Mouse (Mus musculus): ENCODE measurements around the gene Cdkl2. TPM values are rescaled to one million over a fixed set of nuclear protein-coding genes. Genes with fewer than 3 reads are reported as not detected.

Cdkl2 gene
- total RNA-seq, 2 experiments from 2014 or later: 5.4 to 6.0 TPM

DNA sequence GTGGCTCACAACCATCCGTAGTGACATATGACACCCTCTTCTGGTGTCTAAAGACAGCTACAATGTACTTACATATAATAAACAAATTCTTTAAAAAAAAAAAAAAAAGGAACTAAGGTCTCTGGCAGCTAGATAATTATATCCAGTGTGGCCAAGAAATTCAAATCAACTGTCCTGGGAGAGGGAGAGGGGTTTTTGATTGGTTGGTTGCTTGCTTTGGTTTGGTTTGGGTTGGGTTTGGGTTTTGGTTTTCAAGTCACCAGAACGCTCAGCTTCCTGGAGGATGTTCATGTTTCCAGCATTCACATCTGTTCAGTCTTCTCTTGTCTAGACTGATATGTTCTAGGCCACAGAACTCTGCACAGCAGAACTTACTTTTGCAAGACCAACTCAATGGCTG, 50.6 kb downstream of the Cdkl2 start:
- no peak for DNase-seq

DNA sequence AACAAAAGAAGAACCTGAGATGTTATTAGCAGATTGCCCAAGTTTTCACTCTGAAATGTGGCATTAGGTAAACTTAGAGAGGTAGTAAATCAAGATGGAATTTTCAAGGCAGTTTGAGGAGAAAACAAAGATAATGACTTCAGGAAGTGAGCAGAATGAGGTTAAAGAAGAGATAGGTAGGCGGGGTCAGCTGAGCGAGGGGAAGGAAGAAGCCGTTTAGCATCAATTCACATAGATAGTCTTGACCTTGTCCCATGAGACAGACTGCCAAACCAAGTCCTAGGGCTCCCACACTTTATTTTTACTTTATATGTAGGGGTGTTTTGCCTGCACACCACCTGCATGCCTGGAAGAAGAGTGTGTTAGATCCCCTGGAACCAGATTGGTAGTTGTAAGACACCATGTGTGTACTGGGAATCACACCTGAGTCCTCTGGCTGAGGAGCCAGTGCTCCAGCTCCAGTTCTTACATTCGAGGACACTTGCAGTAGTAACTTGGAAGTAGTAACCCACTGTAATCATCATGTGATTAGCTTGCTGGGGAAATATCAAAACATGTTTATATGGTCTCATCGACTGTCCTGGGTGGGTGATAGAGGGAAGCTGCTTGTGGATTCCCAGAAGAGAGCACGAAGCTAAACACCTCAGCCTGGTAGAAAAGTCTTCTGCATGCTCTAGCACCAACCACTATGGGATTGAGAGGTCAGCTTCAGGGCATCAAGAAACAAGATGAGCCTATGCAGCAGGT, 52.3 kb downstream of the Cdkl2 start:
- DNase-seq: no peak

DNA sequence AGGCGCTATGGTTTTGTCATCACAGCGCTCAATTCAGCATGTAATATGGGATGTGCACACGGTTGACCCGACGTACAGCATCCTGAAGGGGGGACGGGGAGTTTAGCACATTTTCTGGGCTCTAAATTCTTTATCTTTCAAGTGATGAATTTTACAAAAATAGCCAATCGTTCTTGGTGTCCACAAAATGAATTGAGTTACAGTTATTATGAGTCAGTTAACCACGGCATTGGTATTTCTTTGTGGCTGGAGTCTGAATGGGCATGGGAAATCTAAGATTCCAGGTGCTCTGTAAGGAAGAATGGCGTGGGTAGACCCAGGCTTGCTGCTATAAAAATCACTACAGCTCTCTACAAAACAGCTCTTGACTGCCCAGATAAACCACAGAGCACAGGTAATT, 54.4 kb downstream of the Cdkl2 start:
- DNase-seq: no peak

DNA sequence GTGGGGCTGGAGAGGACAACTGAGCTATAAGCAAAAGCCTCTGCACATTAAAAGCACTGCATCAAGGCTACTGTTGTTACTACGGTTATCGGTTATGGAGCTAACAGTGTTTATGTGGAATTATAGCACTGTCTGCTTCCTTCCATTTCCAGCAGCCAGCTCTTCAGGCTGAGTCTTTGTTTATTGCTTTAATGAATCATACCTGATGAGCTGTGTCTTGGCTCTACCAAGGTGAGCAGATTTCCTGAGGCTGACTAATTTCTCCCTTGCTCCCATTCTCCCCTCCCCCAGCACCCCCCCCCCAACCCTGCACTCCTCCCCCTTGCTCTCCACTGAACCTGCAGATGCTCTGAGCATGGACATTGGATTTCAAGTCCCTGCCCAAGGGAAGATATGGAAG, 55.9 kb downstream of the Cdkl2 start:
- no peak for DNase-seq

DNA sequence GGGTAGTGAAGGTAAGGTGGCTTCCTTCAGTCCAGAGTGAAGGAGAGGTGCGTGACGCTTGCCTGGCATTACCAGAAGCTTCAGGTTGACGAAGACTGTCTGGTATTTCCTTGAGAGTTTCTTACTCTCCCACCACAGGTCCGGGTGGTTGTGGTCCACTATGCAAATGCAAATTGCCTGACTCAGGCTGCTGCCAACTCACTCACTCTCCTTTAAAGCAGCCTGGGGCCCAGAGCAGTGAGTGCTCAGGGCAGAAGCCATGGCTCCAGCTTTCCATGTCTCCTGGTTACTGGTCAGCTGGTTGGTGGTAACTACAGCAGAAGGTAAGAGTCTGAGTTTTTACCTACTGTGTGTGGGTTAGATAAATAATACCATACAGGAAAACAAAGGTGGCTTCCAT, 56.4 kb downstream of the Cdkl2 start, which contains the start of gene Odaph:
TSS of gene Odaph (plus strand) at position 240 of the 400 bp plus-strand sequence.
- DNase-seq: no peak

DNA sequence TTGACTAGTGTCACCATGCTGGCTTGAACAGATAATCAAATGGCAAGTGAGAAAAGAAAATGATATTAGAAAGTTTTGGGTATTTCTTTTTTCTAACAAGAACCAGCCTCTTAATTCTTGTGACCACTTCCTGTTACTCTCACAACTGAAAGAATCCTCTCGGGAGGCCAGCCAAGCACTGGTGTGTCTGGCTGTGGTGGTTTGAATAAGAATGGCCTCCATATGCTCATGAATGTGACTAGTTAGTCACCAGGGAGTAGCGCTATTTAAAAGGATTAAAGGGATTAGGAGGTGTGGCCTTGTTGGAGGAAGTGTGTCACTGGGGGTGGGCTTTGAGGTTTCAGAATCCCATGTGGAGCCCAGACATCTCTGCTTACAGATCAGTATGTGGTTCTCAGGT, 58.0 kb downstream of the Cdkl2 start:
- DNase-seq: no peak

DNA sequence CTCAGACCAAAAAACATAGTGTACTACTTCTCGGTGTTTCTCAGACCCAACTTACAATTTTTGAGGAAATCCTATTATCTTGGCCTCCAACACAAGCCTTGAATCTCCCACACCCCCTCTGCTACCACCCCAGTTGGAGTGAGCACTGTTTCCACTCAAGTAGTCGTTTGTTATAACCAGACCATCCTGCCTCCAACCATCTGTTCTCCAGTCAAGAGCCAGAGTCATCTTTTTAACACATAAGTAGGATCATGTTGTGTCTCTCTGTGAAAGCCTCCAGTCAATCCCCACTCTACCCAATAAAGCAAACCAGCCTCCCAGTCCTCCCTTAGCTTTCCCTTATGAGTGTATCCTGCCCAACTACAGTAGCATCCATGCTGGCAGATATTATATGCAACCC, 60.2 kb downstream of the Cdkl2 start:
- no peak for DNase-seq

DNA sequence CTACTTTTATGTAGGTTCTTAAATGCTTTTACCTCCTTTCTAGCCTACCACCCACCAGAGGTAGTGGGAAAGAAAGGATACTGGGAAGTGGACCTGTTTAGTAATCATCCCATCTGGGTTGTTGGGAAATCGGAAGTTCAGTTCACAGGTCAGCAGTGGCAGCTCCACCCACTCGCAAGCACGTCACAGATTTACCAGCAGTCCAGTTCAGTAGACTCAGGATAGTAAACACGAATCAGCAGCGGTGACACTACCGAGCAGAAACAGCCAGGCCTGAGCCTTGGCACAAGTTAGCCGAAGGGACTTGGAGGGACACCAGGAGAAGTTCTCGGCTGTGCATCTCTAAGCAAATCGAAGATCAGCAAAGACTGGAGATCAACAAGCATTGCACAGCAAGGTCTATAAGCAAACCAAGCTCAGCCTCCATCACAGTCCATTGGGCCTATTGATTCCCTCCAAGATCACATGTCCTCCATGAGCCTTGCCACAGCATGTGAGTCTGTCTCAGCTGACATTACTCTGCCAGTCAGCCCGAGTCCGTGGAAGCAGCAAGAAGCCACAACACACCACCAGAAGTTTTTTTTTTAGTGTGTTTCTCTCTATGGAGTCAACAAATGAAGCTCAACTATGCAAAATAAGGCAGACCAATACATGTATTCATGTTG, 62.4 kb downstream of the Cdkl2 start:
- no peak for DNase-seq

DNA sequence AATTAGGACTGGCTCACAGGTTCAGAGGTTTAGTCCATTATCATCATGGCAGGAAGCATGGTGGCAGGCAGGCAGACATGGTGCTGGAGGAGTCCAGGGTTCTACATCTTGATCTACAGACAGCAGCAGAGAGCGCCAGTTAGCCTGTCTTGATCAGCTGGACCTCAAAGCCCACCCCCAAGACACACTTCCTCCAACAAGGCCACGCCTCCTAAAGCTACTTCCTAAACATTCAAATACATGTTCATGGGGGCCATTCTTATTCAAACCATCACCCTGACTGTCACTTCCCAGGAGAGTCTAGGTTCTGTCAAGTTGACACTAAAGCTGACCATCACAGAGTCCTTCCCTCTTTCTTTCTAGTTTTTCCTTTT, 66.3 kb downstream of the Cdkl2 start:
- no peak for DNase-seq

DNA sequence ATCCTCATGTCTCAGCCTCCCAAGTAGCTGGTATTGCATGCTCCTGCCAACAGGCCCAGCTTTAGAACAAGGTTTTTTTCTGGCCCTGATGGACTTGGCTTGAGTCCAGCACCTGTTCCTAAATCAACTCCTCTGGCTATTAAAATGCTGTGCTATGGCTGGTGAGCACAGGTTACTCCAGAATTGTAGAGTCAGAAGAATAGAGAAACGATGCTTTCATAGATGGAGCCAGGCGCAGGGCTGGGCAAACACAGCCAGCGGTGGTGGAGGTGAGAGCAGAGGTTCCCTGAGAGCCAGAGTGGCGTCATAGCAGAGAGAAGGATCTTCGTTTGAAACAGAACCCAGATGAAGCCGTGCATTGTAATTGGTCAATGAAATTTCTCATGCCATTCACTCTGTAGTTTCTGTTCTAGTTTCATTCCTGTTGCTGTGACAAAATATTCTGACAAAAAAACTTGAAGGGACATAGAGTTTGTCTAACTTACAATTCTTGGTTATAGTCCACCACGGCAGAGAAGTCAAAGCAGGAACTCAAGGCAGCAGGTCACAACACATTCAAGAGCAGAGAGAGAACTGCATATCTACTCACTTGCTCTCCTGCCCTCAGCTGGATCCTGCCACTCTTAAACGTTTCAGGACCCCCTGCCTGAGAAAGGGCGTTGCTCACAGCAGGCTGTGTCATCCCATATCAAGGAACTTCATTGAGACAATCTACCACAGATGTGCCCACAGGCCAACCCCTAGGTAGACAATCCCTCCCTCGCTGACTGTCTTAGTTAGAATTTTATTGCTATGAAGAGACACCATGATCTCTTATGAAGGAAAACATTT, 66.9 kb downstream of the Cdkl2 start:
- DNase-seq: no peak

DNA sequence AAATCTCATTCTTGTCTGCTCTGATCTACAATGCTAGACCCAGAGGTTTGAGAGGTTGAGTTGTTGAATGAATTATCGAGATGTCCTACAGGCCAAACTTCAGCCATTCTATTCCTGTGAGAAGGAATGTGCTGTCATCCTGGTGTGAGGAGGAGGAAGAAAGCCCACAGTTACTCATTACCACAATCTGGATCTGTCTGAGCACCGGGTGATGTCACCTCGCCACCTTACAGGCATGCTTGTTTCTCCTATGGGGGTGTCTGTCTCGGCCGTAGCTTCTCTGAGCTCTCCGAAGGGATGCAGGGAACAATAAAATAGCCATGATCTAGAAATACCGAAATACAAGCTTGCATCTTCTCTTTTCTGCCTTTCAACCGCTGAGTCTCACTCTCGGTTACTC, 67.9 kb downstream of the Cdkl2 start:
- DNase-seq: no peak

DNA sequence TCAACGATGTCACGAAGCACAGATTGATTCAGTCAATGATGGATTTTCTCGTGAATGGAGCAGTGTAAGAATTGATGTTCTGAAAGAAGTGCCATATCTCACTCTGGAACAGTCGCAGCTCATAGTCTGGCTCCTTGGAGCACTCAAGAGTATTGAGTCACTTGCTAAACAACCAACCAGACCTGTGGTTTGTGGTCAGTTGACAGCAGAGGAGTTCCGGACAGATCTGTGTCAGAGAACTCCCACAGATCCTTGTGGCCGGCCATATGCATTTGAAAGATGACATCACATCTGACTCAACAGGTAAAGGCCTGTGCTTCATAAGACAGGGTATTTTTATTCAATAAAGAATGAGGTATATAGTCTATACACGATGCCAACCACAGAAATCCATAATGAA, 69.7 kb downstream of the Cdkl2 start:
- DNase-seq: no peak

DNA sequence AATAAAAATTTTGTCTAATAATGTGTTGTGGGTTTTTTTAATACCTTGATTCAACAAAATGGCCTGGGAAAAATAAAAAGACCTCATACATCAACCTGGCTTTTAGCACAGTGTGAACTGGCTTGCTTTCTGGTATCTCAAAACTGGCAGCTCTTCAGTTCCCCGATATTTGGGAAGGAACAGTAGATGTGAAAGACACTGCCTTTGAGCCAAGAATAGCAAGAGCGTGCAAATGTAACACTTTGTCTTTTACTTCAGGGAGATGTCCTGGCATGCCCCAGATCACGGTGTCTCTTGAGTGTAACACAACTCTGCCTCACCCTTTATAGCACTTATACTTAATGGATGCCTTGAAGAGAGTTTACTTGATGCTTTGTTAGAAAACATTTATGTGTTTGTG, 71.6 kb downstream of the Cdkl2 start:
- DNase-seq: no peak

DNA sequence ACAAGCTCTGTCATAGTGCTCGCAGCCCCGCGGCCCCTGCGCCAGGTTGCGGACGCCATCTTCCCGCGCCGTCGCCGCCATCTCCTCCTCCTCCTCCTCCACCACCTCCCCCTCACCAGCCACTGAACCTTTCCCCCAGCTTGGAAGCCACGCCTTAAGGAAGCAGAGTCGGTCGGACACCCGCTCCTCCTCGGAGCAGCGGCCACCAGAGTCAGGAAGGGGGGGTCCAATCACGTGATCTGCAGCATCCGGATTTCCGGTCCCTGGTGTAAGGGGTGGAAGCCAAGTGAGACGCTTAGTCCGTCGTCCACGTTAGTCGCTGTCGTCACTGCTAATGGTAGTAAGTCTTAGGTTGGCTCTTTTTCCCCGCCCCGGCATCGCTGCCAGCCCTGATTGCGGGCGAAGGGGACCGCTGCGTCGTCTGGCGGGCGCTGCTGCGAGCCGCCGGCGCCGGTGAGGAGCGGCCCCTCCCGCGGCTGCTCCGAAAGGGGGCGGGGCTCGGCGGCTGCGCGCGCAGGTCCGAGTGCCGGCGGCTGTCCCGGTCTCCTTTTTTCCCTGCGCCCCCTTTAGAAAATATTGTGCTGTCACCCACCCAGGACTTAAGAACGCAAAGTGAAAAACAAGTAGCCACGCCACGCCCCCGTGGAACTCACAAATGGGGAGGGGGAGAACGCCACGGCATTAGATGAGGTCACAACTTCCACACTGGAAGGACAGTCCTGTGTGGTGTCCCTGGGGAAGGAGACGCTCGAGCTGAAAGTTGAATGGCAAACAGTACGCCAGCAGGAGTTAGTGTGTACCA, 80.8 kb downstream of the Cdkl2 start, which contains the start of gene Rchy1:
TSS of gene Rchy1 (minus strand) at position 430 of the 802 bp plus-strand sequence.
- DNase-seq: peak; percentile 95

DNA sequence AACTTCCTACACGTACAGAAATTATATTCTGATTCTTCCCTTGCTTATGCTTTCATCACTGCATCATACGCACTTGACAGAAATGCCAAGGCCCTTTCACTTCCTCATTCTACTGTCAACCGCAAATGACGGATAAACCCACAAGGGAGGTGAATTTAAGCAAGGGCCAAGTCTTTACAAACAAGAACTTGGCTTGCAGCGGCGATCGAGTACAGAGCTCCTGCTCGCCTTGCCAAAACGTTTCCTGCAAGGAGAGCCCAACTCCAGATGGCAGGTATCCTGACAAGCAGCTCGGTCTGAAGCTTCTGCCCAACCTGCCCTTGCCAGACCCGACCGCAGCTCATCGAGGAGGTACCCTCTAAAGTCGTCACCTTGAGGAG, 81.4 kb downstream of the Cdkl2 start:
- DNase-seq: no peak

DNA sequence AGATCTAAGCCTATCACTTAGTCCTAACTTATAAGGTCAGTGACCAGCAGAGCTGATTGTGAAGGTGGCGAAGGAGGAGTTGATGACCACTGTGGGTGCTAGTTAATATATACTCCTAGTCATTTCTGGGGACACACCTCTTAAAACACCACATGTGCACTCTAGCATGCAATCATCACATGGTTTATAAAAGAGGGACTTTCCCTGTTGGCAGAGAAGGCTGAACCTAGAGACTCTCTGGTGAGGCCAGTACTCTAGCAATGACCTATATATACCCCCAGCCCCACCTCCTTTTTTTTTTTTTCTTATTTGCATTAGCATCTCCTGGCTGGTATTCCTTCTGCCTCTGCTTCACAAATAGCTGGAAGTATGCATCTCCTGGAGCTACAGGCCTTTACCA, 82.3 kb downstream of the Cdkl2 start:
- peak; percentile 10 for DNase-seq

DNA sequence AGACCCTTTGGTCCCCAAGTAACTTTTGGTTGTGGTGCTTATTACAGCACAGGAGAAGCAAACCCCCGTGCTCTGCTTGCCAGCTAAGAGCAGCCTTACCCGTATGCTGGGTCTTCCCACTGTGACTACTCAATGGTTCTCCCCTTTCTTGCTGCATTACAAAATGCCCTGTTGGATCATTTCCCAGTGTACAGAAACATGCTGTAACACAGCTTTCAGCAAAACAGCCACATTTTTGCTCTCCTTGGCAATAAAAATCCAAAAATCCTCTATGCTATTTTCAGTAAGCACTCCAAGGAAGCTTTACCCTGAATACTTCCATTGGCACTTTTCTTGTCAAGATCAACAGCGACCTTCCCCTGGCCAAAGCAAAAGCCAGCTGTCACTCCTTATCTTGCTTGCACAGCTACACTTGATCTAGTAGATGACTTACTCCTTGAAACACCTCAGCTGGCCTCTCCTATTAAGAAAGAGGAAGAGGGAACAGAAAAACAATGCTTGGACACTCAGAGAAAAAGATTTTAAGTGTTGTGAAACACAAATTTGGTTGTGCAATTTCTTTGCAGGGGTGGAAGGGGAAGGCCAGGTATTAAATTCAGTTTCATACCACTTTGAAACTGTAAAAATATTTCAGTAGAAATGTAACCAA, 83.0 kb downstream of the Cdkl2 start:
- DNase-seq: peak; percentile 36

DNA sequence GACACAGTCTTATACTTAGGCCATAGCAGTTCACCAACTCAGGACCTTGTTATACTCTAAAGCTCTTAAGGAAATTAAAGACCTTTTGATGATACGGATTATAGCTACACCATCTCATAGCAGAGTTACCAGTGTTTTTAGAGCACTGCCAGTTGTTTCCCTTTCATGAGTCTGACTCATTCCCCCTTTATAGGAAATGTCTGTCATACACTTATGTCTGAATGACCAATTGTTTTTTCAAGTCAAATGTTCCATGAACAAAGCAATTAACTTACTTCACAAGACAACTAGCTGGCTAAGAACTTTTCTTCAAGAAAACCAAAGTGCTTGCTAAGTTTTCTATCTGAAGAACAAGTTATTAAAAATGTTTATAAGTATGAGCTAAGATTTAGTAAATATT, 83.7 kb downstream of the Cdkl2 start:
- no peak for DNase-seq

DNA sequence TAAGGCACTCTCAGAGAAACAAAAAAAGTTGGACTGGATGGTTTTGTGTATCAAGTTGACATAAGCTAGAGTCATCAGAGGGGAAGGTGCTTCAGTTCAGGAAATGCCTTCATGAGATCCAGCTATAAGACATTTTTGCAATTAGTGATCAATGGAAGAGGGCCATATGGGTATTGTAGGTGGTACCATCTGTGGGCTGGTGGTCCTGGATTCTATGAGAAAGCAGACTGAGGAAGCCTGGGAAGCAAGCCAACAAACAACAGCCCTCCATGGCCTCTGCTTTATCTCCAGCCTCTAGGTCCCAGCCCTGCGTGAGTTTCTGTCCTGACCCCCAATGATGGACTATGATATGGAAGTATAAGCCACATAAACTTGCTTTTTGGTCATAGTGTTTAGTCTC, 84.6 kb downstream of the Cdkl2 start:
- DNase-seq: no peak

DNA sequence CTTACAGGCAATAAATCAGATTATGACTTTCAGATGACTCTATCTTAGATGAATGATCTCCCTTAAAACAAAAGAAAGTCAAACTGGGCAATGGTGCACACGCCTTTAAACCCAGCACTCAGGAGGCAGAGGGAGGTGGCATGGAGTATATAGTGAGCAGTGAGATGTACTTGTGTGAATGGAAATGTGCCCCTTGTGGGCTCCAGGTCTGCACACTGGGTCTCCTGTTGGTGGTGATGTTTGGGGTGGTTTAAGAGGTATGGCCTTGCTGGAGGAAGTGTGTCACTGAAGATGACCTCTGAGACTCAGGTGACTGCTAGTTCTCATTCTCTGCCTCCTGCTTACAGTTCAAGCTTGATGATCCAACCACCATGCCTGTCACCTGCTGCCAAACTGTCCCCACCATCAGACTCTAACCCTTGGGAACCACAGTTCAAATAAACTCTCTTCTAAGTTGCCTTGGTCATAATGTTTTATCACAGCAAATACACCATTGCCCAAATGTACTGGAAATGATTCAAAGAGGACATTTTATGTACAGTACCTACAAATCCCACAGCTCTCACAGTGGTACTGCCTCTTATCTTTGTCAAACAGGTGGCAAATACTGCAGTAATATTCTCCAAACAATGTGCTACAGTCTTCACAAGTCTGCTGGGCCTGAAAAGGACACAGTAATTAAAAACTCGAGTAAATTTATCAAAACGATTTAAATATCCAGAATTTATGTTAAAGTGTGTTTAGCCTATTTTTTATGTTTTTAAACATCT, 86.5 kb downstream of the Cdkl2 start:
- DNase-seq: no peak

All from adrenal gland, postnatal 10 days (tissue).